Mouse (Mus musculus) CH12.LX (cell line): ENCODE data around the gene Usp21. TPM values are rescaled to one million over a fixed set of nuclear protein-coding genes. Genes with fewer than 3 reads are reported as not detected.
A peak's percentile ranks its signal among the peaks of the same experiment; 100 is the strongest.
"Not testable (repeated sequence)": the region's sequence is repeated elsewhere in the genome, so short reads cannot be mapped to it uniquely, and the experiment has no call there.

Experiments
- DNase-seq: peaks from one replicate; pipeline ENCODE4 v3.0.0-alpha.2; 2013; ENCODE audit errors: extremely low read depth
- H3K27ac ChIP-seq: 2 replicates; pipeline ENCODE4 v1.5.1; 2012; ENCODE audit warnings: low read depth, mild to moderate bottlenecking, control low read depth, moderate library complexity; ENCODE audit not compliant: insufficient read depth
- H3K27me3 ChIP-seq: replicated peaks from 2 replicates; pipeline ENCODE3; 2012; ENCODE audit warnings: inconsistent platforms
- H3K36me3 ChIP-seq, 2 experiments: replicated peaks in 1 of 2; 2 replicates each; pipeline versions ENCODE3 to v1.6.1; 2012; ENCODE audit warnings: inconsistent platforms in 1 of 2, low read length in 1 of 2, mild to moderate bottlenecking in 1 of 2, mixed read lengths in 1 of 2, moderate library complexity in 1 of 2; ENCODE audit not compliant: control insufficient read depth in 1 of 2, insufficient read depth in 1 of 2
- H3K4me1 ChIP-seq, 2 experiments: 2 replicates each; pipeline ENCODE4 v1.6.1; 2012; ENCODE audit warnings: inconsistent platforms in 1 of 2, moderate library complexity in 1 of 2; ENCODE audit not compliant: insufficient read depth in 2 of 2, control insufficient read depth in 1 of 2
- H3K4me2 ChIP-seq: 2 replicates; pipeline ENCODE4 v1.6.1; 2012; ENCODE audit warnings: low read depth, mild to moderate bottlenecking, control low read depth; ENCODE audit not compliant: poor library complexity, insufficient read depth, severe bottlenecking
- H3K4me3 ChIP-seq, 3 experiments: fragments of 150-350 bp in 1 of 3; sonication (generic) in 1 of 3; replicated peaks in 1 of 3; 2 replicates each; pipeline versions ENCODE3 to v1.5.1; 2011 to 2012; ENCODE audit warnings: low read depth in 2 of 3, low read length in 2 of 3, mild to moderate bottlenecking in 2 of 3, moderate library complexity in 2 of 3, control low read depth in 1 of 3, improper control_type of control experiment in 1 of 3, inconsistent platforms in 1 of 3, mixed read lengths in 1 of 3; ENCODE audit not compliant: poor library complexity in 1 of 3
- H3K79me2 ChIP-seq: replicated peaks from 2 replicates; pipeline ENCODE4 v1.6.1; 2012; ENCODE audit warnings: mild to moderate bottlenecking, moderate library complexity; ENCODE audit not compliant: control insufficient read depth, poor library complexity, insufficient read depth, severe bottlenecking; ENCODE audit errors: extremely low read depth
- H3K9ac ChIP-seq: 2 replicates; pipeline ENCODE4 v1.6.1; 2012; ENCODE audit warnings: low read depth, mild to moderate bottlenecking, control low read depth, moderate library complexity; ENCODE audit not compliant: insufficient read depth
- H3K9me3 ChIP-seq: replicated peaks from 2 replicates; pipeline ENCODE3; 2012; ENCODE audit warnings: low read length, inconsistent platforms, mixed read lengths
- BHLHE40 ChIP-seq: IDR thresholded peaks from 2 replicates; pipeline ENCODE4 v1.6.1; 2011; ENCODE audit warnings: mild to moderate bottlenecking, low read depth, low read length, improper control_type of control experiment
- EP300 ChIP-seq: IDR thresholded peaks from 2 replicates; pipeline ENCODE4 v1.6.1; 2011; ENCODE audit warnings: low read length, improper control_type of control experiment
- ETS1 ChIP-seq: conservative IDR thresholded peaks from 2 replicates; pipeline ENCODE4 v1.6.1; 2012; ENCODE audit warnings: low read depth, mild to moderate bottlenecking, inconsistent platforms, low read length, improper control_type of control experiment, moderate library complexity
- IRF4 ChIP-seq: IDR thresholded peaks from 2 replicates; pipeline ENCODE4 v1.6.1; 2014; ENCODE audit warnings: low read depth, mild to moderate bottlenecking, inconsistent platforms, low read length, improper control_type of control experiment
- NRF1 ChIP-seq: IDR thresholded peaks from 2 replicates; pipeline ENCODE4 v1.6.1; 2014; ENCODE audit warnings: low read depth, mild to moderate bottlenecking, inconsistent platforms, low read length, improper control_type of control experiment, moderate library complexity
- POLR2AphosphoS2 ChIP-seq: IDR thresholded peaks from 2 replicates; pipeline ENCODE4 v1.6.1; 2011; ENCODE audit warnings: low read depth, low read length, improper control_type of control experiment
- ZNF384 ChIP-seq: IDR thresholded peaks from 2 replicates; pipeline ENCODE4 v1.6.1; 2012; ENCODE audit warnings: low read depth, low read length, improper control_type of control experiment, inconsistent platforms
- dilution Hi-C: fragments of 300-500 bp; cut with MboI; formaldehyde crosslinking; loops from 2 replicates; pipeline ENCODE4 v1.14.3; 2020; ENCODE audit warnings: low sequenced_read_pairs; ENCODE audit not compliant: extremely low pct_unique_long_range_greater_than_20kb, extremely low pct_ligation_motif_present
- in situ Hi-C: fragments of 300-500 bp; cut with MboI; formaldehyde crosslinking; loops from 3 replicates; pipeline ENCODE4 v1.14.3; 2019; ENCODE audit warnings: low sequenced_read_pairs, low pct_ligation_motif_present, low pct_unique_long_range_greater_than_20kb, mixed read lengths
- polyA plus RNA-seq: library from polyadenylated mRNA; unstranded; fragments of >175 nt; gene quantifications from 2 replicates; pipeline ENCODE4 v1.2.1, GENCODE M21; 2012; ENCODE audit warnings: low read depth; ENCODE audit not compliant: insufficient read length
- total RNA-seq, 2 experiments: library from RNA; depleted of rRNA; stranded (reverse); fragments of 300-350 nt in 1 of 2; fragments of >200 nt in 1 of 2; gene quantifications; 2 replicates each; pipeline ENCODE4 v1.2.3; 2012 to 2014

Usp21 gene
- total and polyA plus RNA-seq, 3 experiments, result 8.5 to 37.6 (median 14.2) TPM

- 0 out of 2 replicates have a peak overlapping the region, but pooled peaks have one; percentile 23 for H3K27ac ChIP-seq
- in situ Hi-C loops, H3K9me3 ChIP-seq, dilution Hi-C loops, H3K4me3 ChIP-seq, H3K9ac ChIP-seq: not testable (repeated sequence)
- H3K4me2 ChIP-seq, result peak overlapping the region; percentile 98; the same call in 1 of the 2 replicates
- H3K36me3 ChIP-seq, result peaks cover 2 to 27% of the 10 kb centered on the region in 2 experiments
- peaks cover 43% of the 10 kb centered on the region for H3K79me2 ChIP-seq
- TF ChIP-seq IRF4 (peak; percentile 73), BHLHE40 (0 out of 2 replicates have a peak, but pooled peaks have one; percentile 29), ZNF384 (peak; percentile 92), EP300 (peak; percentile 78)
- TF ChIP-seq, all 38 proteins: peak for 4; not testable (repeated sequence) for 34
- H3K4me1 ChIP-seq, result peaks cover 13 to 45% of the 10 kb centered on the region in 2 experiments
- not testable (repeated sequence) for H3K27me3 ChIP-seq
- peak; percentile 52 for DNase-seq
Observed at GRCm38 (mm10) chr1:171326588-171326987, 38.8 kb upstream of the Usp21 start.

GRCm38 (mm10) chr1:171325571-171325970, 37.8 kb upstream of the Usp21 start:
- no peak for TF ChIP-seq NRF1
- TF ChIP-seq, all 38 proteins: peak for 0

GRCm38 (mm10) chr1:171322012-171322411, 34.2 kb upstream of the Usp21 start:
- no peaks in the 10 kb centered on the region for H3K9me3 ChIP-seq
- peaks cover 5 to 24% of the 10 kb centered on the region in 2 experiments; a peak in 3 of 4 replicates for H3K4me1 ChIP-seq
- no peak for DNase-seq
- peaks cover 12% of the 10 kb centered on the region for H3K79me2 ChIP-seq
- H3K4me3 ChIP-seq, result no peak overlapping the region
- dilution Hi-C loops (no loop called here), in situ Hi-C loops (no loop called here)
- no peak overlapping the region for H3K9ac ChIP-seq
- no peak overlapping the region for H3K27ac ChIP-seq
- H3K27me3 ChIP-seq, result no peaks in the 10 kb centered on the region
- peaks cover 2 to 24% of the 10 kb centered on the region in 2 experiments for H3K36me3 ChIP-seq
- H3K4me2 ChIP-seq, result no peak overlapping the region
- no peak for TF ChIP-seq ETS1
- no peak for TF ChIP-seq POLR2AphosphoS2

More at GRCm38 (mm10) chr1:171325571-171325970, 37.8 kb upstream of the Usp21 start:
- no peaks in the 10 kb centered on the region for H3K9me3 ChIP-seq
- H3K4me1 ChIP-seq, result peaks cover 8 to 36% of the 10 kb centered on the region in 2 experiments
- peaks cover 2 to 24% of the 10 kb centered on the region in 2 experiments for H3K36me3 ChIP-seq
- no peak overlapping the region for H3K4me3 ChIP-seq
- H3K27ac ChIP-seq, result no peak overlapping the region
- dilution Hi-C loops, result no loop called here
- H3K4me2 ChIP-seq, result no peak overlapping the region
- H3K9ac ChIP-seq, result no peak overlapping the region
- in situ Hi-C loops, result no loop called here
- no peaks in the 10 kb centered on the region for H3K27me3 ChIP-seq
- H3K79me2 ChIP-seq, result peaks cover 35% of the 10 kb centered on the region
- DNase-seq, result no peak
